Mouse (Mus musculus) liver, adult (tissue): ENCODE measurements around the gene Dph2.

Source experiments
- GATA4 ChIP-seq: IDR thresholded peaks from 2 replicates; pipeline ENCODE4 v1.6.1; 2014; ENCODE audit warnings: mild to moderate bottlenecking, low read length; ENCODE audit not compliant: insufficient replicate concordance

Dph2 gene

DNA sequence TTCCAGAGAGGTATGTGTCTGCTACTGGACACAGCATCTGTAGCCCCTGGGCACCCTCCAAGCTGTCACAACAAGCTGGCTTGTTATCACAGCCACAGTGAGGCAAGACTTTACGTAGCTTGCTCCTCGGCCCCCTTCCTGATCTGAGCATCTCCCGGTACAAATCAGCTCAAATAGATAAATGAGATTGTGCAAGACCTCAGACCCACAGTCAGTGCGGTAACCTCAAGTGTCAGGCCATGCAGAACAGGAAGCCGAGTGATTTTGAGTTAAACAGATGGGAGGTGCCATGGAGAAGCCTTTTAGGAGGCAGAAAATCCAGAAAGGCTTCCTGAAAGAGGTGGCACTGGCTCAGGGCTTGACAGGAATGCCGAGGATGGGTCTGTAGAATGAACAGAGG is 24.8 kb downstream of the Dph2 start:
- TF ChIP-seq GATA4 = no peak

GRCm38 (mm10) chr4:117866083-117866482 is 25.7 kb downstream of the Dph2 start:
- TF ChIP-seq GATA4 = no peak

- TF ChIP-seq GATA4 = no peak
Observed at GRCm38 (mm10) chr4:117862823-117863222, 29.0 kb downstream of the Dph2 start.

DNA sequence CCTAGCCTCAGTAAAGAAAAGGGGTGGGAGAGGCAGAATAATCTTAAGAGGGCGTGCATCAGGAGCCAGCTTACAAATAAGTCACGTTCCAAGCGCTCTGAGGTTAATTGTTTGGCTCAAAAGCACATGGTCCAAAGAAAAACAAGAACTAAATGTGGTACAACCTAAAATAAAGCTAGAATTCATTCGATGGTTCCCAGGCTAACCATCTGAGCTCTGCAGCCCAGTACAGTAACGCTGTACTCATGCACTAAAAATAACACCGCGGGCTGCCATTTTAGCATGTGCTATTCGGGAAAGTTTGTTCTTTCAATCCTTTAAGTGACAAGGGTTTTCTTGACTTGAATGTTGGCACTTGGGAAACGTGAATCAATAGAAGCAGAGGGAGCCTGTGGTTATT is 31.3 kb downstream of the Dph2 start:
- TF ChIP-seq GATA4 = no peak

GRCm38 (mm10) chr4:117858794-117859193 is 33.0 kb downstream of the Dph2 start:
- no peak for TF ChIP-seq GATA4

DNA sequence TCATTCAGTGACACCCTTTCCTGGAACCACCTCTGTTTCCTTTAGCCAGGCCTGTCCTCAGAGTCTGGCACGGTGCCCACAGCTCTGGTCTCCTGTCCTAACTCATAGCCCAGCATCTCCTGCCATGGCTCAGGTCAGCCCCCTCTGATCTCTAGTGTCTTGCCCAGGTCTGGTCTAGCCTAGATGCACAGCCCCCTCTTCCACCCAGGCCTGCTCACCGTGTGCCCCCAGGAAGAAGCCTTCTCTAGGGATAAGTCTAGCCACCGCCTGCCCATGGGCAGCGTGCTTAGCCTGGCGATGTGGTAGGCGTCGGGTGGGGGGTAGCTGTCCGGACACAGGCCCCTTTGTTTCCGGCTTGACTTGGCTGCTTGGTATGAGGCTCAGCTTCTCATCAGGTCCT is 36.7 kb downstream of the Dph2 start:
- no peak for TF ChIP-seq GATA4

DNA sequence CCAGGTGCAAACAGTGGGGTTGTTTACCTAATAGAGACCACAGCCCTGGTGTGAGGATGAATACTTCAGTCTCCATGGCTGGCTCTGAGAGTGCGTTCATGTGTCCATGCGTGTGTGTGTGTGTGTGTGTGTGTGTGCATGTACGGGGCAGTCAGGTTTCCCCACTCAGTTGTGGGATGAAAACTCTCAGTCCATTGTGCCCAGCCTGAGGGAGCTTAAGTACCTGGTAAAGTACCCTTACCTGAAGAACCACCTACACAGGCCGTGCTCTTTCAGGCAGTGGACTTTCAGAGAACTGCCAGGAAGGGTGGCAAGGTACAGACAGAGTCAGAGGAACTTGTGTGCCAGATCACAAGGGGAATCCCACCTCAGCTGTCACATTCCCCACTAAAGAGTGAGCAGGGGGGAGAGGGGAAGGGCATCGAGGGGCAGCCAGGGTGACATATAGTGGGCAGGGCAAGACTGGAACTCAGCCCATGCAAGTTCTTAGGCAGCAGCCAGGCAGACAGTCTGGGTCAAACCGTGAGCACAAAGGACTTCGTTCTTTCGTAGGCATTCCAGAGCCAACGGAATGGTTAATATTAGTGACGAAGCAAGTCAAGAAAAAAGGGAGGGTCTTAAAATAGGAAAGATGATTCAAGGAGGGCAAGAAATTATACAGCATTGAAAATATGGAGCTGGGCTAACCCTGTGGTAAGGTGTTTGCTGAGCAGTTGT is 39.5 kb downstream of the Dph2 start:
- TF ChIP-seq GATA4 = no peak

DNA sequence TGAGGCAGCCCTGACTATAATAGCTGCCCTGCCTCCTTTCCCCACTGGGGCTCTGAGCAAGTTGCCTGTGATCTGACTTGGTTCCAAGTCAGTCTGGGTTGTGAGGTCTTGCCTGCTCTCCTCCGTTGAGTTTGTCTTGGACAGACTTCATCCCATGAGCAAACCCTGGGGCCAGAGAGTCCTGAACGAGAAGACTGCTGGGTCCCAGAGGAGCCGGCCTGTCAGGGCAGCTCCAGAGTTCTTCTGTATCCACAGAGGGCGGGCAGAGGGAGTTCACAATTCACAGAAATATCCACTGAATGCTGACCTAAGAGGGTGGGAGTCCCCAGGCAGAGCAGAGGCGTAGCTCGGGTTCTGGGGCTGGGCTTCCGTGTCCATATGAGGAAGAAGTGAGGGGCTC is 41.0 kb downstream of the Dph2 start:
- TF ChIP-seq GATA4 = no peak

GRCm38 (mm10) chr4:117850176-117850575 is 41.7 kb downstream of the Dph2 start:
- no peak for TF ChIP-seq GATA4

DNA sequence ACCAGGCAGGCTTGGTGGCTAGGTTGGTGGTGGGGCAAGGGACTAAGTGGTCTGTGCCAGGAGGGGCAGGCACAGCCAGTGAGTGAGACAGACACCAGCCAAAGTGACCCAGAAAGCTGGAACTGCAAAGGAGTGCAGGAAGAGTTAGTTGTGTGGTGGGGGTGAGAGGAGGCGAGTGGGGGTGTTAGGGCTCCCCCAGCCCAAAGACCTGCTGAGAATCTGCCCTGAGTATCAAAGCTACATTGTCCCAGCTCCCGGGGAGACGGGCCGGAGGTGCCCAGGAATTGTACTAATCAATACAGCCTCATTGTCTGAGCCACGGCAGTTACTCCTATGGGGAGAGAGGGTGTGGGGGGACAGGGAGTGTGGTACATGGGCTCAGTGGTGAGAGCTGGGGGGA is 42.3 kb downstream of the Dph2 start:
- TF ChIP-seq GATA4 = no peak

DNA sequence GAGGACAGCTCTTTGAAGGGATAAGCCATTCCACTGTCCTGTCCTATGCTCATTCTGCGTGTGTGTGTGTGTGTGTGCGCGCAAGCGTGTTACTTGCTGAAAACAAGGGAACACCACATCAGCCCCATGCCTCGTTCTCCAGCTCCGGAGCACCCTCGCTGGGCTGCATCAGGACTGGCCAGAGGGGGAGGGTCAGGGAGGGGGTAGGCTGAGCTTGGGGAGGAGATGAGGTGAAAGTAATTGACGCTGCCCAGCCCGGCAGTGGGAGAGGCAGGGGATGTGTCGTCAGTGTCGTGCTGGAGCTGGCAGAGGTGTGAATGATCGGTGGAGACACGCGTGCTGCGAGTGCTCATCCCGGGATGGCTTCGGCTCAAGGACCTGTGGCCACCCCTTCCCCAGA is 42.8 kb downstream of the Dph2 start:
- TF ChIP-seq GATA4 = no peak

DNA sequence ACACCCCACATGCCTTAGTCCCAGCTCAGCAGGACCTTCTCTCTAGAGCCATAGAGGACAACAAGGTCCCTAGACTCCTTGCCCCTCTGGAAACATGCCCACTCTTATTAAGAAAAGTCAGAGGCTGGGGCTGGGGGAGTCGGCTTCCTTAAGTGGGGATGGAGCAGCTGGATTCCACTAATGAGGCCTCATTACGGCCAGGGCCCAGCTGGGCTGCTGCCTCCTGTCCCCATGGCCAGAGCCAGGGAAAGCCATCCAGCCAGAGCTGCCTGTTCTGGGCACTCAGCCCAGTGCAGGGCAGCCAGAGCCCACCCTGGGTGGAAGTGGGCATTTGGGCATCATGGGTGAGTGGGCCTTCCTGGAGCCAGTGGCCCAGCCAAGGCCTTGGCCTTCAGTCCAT is 44.8 kb downstream of the Dph2 start:
- TF ChIP-seq GATA4 = no peak

DNA sequence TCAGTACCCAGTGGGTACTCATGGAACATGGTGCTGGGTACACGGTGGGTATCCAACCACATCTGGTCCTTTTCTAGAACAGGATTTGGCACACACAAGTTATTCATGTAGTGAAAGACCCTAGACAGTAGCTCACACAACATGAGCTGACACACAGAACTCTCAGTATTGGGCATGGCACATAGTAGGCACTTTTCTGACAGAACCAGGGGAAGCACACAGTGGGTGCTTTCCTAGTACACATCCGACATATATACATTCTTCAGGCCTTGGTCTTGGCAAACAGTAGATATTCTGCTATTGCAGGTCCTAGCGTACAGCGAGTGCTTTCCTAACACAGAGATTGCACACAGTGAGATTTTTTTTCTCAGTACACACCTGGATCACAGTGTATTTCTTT is 45.6 kb downstream of the Dph2 start:
- TF ChIP-seq GATA4 = no peak

DNA sequence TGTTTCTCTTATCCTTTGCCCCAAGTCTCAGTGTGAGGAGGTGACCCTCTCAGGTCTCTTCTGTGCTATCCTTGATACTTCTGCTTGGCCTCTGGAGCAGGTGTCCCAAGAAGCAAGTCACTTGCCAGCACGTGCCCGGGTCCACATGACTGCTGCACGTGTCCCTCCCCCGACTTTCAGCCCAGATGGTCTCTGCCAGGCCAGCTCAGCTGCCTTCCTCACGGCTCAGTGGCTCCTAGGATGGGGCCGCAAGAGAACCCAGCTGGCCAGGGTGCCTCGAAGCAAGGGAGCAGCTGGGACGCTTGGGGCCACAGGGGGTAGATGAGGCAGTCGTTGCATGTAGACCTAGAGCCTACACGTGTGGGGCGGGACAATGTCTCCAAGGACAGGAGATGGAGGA is 46.5 kb downstream of the Dph2 start:
- TF ChIP-seq GATA4 = no peak

- no peak for TF ChIP-seq GATA4
Observed at GRCm38 (mm10) chr4:117844467-117844866, 47.4 kb downstream of the Dph2 start.

GRCm38 (mm10) chr4:117843101-117843500 is 48.7 kb downstream of the Dph2 start:
- no peak for TF ChIP-seq GATA4

GRCm38 (mm10) chr4:117841566-117841965 is 50.3 kb downstream of the Dph2 start:
- TF ChIP-seq GATA4 = no peak
